Mouse (Mus musculus) heart, postnatal 0 days (tissue): Measurements from ENCODE around the gene Zbtb16.

Source experiments
- CTCF ChIP-seq: IDR thresholded peaks from 2 replicates; pipeline ENCODE4 v1.5.1; 2016; ENCODE audit warnings: antibody characterized with exemption, control low read depth, low read depth
- EP300 ChIP-seq: IDR thresholded peaks from 2 replicates; pipeline ENCODE4 v1.6.1; 2016; ENCODE audit warnings: antibody characterized with exemption, low read depth

- TF ChIP-seq CTCF: no peak
- no peak for TF ChIP-seq EP300
These were observed 104.1 kb downstream of the Zbtb16 start for GRCm38 (mm10) chr9:48731651-48732536.
